Mouse (Mus musculus): ENCODE data around the gene Hdac10.

The Hdac10 gene

GRCm38 (mm10) chr15:89147895-89148294, 19.4 kb upstream of the Hdac10 start:
- no peak for DNase-seq

- peak; percentile 62 for DNase-seq
Observed at GRCm38 (mm10) chr15:89147456-89147855, 19.0 kb upstream of the Hdac10 start.

GRCm38 (mm10) chr15:89147024-89147423, 18.5 kb upstream of the Hdac10 start:
- peak; percentile 72 for DNase-seq

GRCm38 (mm10) chr15:89146537-89146936, 18.0 kb upstream of the Hdac10 start:
- peak; percentile 88 for DNase-seq

GRCm38 (mm10) chr15:89145813-89146350, 17.4 kb upstream of the Hdac10 start:
- peak; percentile 61 for DNase-seq

- DNase-seq, result no peak
Observed at GRCm38 (mm10) chr15:89144965-89145364, 16.5 kb upstream of the Hdac10 start.

GRCm38 (mm10) chr15:89143134-89143533, 14.6 kb upstream of the Hdac10 start:
- no peak for DNase-seq

GRCm38 (mm10) chr15:89141905-89142304, 13.4 kb upstream of the Hdac10 start:
- no peak for DNase-seq

GRCm38 (mm10) chr15:89141443-89141842, 12.9 kb upstream of the Hdac10 start:
- peak; percentile 60 for DNase-seq

GRCm38 (mm10) chr15:89140659-89141252, 12.3 kb upstream of the Hdac10 start, which contains the start of gene Mapk12:
TSS of gene Mapk12 (minus strand) at chr15:89140703.
- DNase-seq, result peak; percentile 85

GRCm38 (mm10) chr15:89140048-89140658, 11.7 kb upstream of the Hdac10 start:
- peak; percentile 85 for DNase-seq

- DNase-seq, result peak; percentile 41
Observed at GRCm38 (mm10) chr15:89138531-89138930, 10.0 kb upstream of the Hdac10 start.

- DNase-seq, result peak; percentile 68
Observed at GRCm38 (mm10) chr15:89138046-89138405, 9.5 kb upstream of the Hdac10 start.

GRCm38 (mm10) chr15:89137378-89138045, 9.0 kb upstream of the Hdac10 start:
- DNase-seq, result peak; percentile 60

- DNase-seq, result peak; percentile 54
Observed at GRCm38 (mm10) chr15:89136461-89137155, 8.1 kb upstream of the Hdac10 start.

- no peak for DNase-seq
Observed at GRCm38 (mm10) chr15:89131316-89131715, 2.8 kb upstream of the Hdac10 start.

GRCm38 (mm10) chr15:89130245-89130644, 1.7 kb upstream of the Hdac10 start:
- no peak for DNase-seq

- DNase-seq, result peak; percentile 54
Observed at GRCm38 (mm10) chr15:89127364-89127940, 1.0 kb downstream of the Hdac10 start.

GRCm38 (mm10) chr15:89126622-89127021, 1.9 kb downstream of the Hdac10 start:
- DNase-seq, result peak; percentile 46

- DNase-seq, result peak; percentile 49
Observed at GRCm38 (mm10) chr15:89125351-89125750, 3.1 kb downstream of the Hdac10 start.

GRCm38 (mm10) chr15:89124312-89124711, 4.2 kb downstream of the Hdac10 start:
- DNase-seq, result peak; percentile 44

GRCm38 (mm10) chr15:89123595-89123994, 4.9 kb downstream of the Hdac10 start:
- DNase-seq, result peak; percentile 76
